Mouse (Mus musculus): Measurements from ENCODE around the gene Il1r2. TPM values are rescaled to one million over a fixed set of nuclear protein-coding genes. Genes with fewer than 3 reads are reported as not detected.

Gene Il1r2
- polyA plus RNA-seq, 2 experiments = 0.58 to 1.8 TPM

GRCm38 (mm10) chr1:40033743-40034420, 40.0 kb upstream of the Il1r2 start:
- no peak for DNase-seq (ENCODE audit: low spot score)
- H3K9me3 ChIP-seq (ENCODE audit: control insufficient read depth, low read length) = no peaks in the 10 kb centered on the region
- no peak overlapping the region for H3K4me2 ChIP-seq (replicated peaks; ENCODE audit: low read depth, low read length, severe bottlenecking)
- no peaks in the 10 kb centered on the region for H3K4me1 ChIP-seq (ENCODE audit: control insufficient read depth, insufficient read depth, low read length)
- no peak for ATAC-seq (ENCODE audit: low FRiP score, low read depth)
- no peak overlapping the region for H3K27ac ChIP-seq (replicated peaks; ENCODE audit: low read depth, low read length)
- no peak for TF ChIP-seq POLR2A (IDR thresholded peaks at IDR 0.05; ENCODE audit: borderline replicate concordance, extremely low read depth, insufficient read depth, insufficient read length)
- H3K9ac ChIP-seq (ENCODE audit: low read depth, low read length, severe bottlenecking) = no peak overlapping the region
- H3K36me3 ChIP-seq (ENCODE audit: control insufficient read depth, insufficient read depth, low read length) = no peaks in the 10 kb centered on the region
- 75% methylated on average over 12 of the region's 12 CpGs for WGBS
- no peaks in the 10 kb centered on the region for H3K27me3 ChIP-seq (ENCODE audit: control insufficient read depth, insufficient read depth, low read length)
- H3K4me3 ChIP-seq (replicated peaks; ENCODE audit: low read length) = no peak overlapping the region

- H3K9me3 ChIP-seq (ENCODE audit: control insufficient read depth, low read length) = no peaks in the 10 kb centered on the region
- no peaks in the 10 kb centered on the region for H3K4me1 ChIP-seq (ENCODE audit: control insufficient read depth, insufficient read depth, low read length)
- TF ChIP-seq POLR2A (IDR thresholded peaks at IDR 0.05; ENCODE audit: borderline replicate concordance, extremely low read depth, insufficient read depth, insufficient read length) = no peak
- no peak overlapping the region for H3K9ac ChIP-seq (ENCODE audit: low read depth, low read length, severe bottlenecking)
- no peak overlapping the region for H3K4me3 ChIP-seq (replicated peaks; ENCODE audit: low read length)
- H3K27me3 ChIP-seq (ENCODE audit: control insufficient read depth, insufficient read depth, low read length) = no peaks in the 10 kb centered on the region
- DNase-seq (ENCODE audit: low spot score) (no peak), ATAC-seq (ENCODE audit: low FRiP score, low read depth) (no peak)
- WGBS = 92% methylated on average over 6 of the region's 6 CpGs
- H3K36me3 ChIP-seq (ENCODE audit: control insufficient read depth, insufficient read depth, low read length) = no peaks in the 10 kb centered on the region
- no peak overlapping the region for H3K4me2 ChIP-seq (replicated peaks; ENCODE audit: low read depth, low read length, severe bottlenecking)
- H3K27ac ChIP-seq (replicated peaks; ENCODE audit: low read depth, low read length) = no peak overlapping the region
Measured at GRCm38 (mm10) chr1:40037831-40038230, 36.0 kb upstream of the Il1r2 start.

GRCm38 (mm10) chr1:40045686-40046085, 28.2 kb upstream of the Il1r2 start:
- Histone ChIP-seq H3K9ac (ENCODE audit: low read depth, low read length, severe bottlenecking) (no peak overlapping the region), H3K4me2 (replicated peaks; ENCODE audit: low read depth, low read length, severe bottlenecking) (no peak overlapping the region), H3K4me3 (replicated peaks; ENCODE audit: low read length) (no peak overlapping the region), H3K27me3 (ENCODE audit: control insufficient read depth, insufficient read depth, low read length) (no peaks in the 10 kb centered on the region), H3K4me1 (ENCODE audit: control insufficient read depth, insufficient read depth, low read length) (no peaks in the 10 kb centered on the region), H3K27ac (replicated peaks; ENCODE audit: low read depth, low read length) (no peak overlapping the region), H3K9me3 (ENCODE audit: control insufficient read depth, low read length) (no peaks in the 10 kb centered on the region), H3K36me3 (ENCODE audit: control insufficient read depth, insufficient read depth, low read length) (no peaks in the 10 kb centered on the region)
- ATAC-seq (ENCODE audit: low FRiP score, low read depth) (no peak), DNase-seq (ENCODE audit: low spot score) (no peak)
- WGBS = 85% methylated on average over 6 of the region's 6 CpGs
- no peak for TF ChIP-seq POLR2A (IDR thresholded peaks at IDR 0.05; ENCODE audit: borderline replicate concordance, extremely low read depth, insufficient read depth, insufficient read length)

GRCm38 (mm10) chr1:40046600-40046999, 27.3 kb upstream of the Il1r2 start:
- 81% methylated on average over 5 of the region's 5 CpGs for WGBS
- ATAC-seq (ENCODE audit: low FRiP score, low read depth) (no peak), DNase-seq (ENCODE audit: low spot score) (no peak)
- H3K4me2 ChIP-seq (replicated peaks; ENCODE audit: low read depth, low read length, severe bottlenecking) = no peak overlapping the region
- no peaks in the 10 kb centered on the region for H3K36me3 ChIP-seq (ENCODE audit: control insufficient read depth, insufficient read depth, low read length)
- H3K9me3 ChIP-seq (ENCODE audit: control insufficient read depth, low read length) = no peaks in the 10 kb centered on the region
- no peaks in the 10 kb centered on the region for H3K27me3 ChIP-seq (ENCODE audit: control insufficient read depth, insufficient read depth, low read length)
- no peaks in the 10 kb centered on the region for H3K4me1 ChIP-seq (ENCODE audit: control insufficient read depth, insufficient read depth, low read length)
- no peak for TF ChIP-seq POLR2A (IDR thresholded peaks at IDR 0.05; ENCODE audit: borderline replicate concordance, extremely low read depth, insufficient read depth, insufficient read length)
- no peak overlapping the region for H3K27ac ChIP-seq (replicated peaks; ENCODE audit: low read depth, low read length)
- no peak overlapping the region for H3K4me3 ChIP-seq (replicated peaks; ENCODE audit: low read length)
- H3K9ac ChIP-seq (ENCODE audit: low read depth, low read length, severe bottlenecking) = no peak overlapping the region

- Histone ChIP-seq H3K9ac (ENCODE audit: low read depth, low read length, severe bottlenecking) (no peak overlapping the region), H3K9me3 (ENCODE audit: control insufficient read depth, low read length) (no peaks in the 10 kb centered on the region), H3K4me3 (replicated peaks; ENCODE audit: low read length) (no peak overlapping the region), H3K36me3 (ENCODE audit: control insufficient read depth, insufficient read depth, low read length) (no peaks in the 10 kb centered on the region), H3K4me2 (replicated peaks; ENCODE audit: low read depth, low read length, severe bottlenecking) (no peak overlapping the region), H3K27ac (replicated peaks; ENCODE audit: low read depth, low read length) (no peak overlapping the region), H3K4me1 (ENCODE audit: control insufficient read depth, insufficient read depth, low read length) (no peaks in the 10 kb centered on the region), H3K27me3 (ENCODE audit: control insufficient read depth, insufficient read depth, low read length) (no peaks in the 10 kb centered on the region)
- ATAC-seq (ENCODE audit: low FRiP score, low read depth) (no peak), DNase-seq (ENCODE audit: low spot score) (no peak)
- no peak for TF ChIP-seq POLR2A (IDR thresholded peaks at IDR 0.05; ENCODE audit: borderline replicate concordance, extremely low read depth, insufficient read depth, insufficient read length)
- 89% methylated on average over 6 of the region's 6 CpGs for WGBS
Measured at GRCm38 (mm10) chr1:40051157-40051556, 22.7 kb upstream of the Il1r2 start.
